25 mouse cellular contexts compared by ENCODE assay signal in the genomic region with DNA sequence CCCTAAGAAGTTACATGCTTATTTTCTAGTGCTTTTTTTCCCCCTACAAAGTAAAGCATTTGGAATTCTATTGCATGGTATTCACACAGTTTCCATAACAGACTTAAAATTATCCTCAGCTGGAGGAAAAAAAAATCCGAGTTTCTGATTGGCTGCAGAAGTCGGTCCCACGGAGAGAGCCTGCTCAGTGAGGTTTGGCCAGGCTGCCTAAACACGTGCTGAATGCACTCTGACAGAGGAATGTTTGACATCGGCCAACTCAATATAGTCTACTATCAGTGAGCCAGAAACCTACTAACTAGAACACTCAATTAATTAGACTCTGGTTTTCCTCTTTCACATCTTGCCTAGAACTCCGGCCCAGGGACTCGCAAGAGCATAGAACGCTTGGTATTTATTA.
DNase-seq lines count a peak whose midpoint lies in the region; ATAC-seq and TF ChIP-seq lines count a peak whose summit lies in the region.
"Had no signal": no experiment of that assay in that cellular context is flagged by ENCODE, and none has a peak within 500 bp of the region (broad histone marks: within the 10 kb centered on the region; RNA-seq: fewer than 3 reads in every experiment).

No protein-coding gene starts in this region.

- WGBS in kidney, adult 2 months: 45% methylated on average over 8 of the region's 8 CpGs
- 67% methylated on average over 8 of the region's 8 CpGs for WGBS in kidney, embryonic 16.5 days
- 52% methylated on average over 8 of the region's 8 CpGs for WGBS in lung, embryonic 14.5 days
- 35% methylated on average over 8 of the region's 8 CpGs for WGBS in embryonic facial prominence, embryonic 13.5 days

- no peak overlapping the region for H3K4me3 ChIP-seq in kidney, adult 2 months (ENCODE audit: insufficient read depth, low read depth, low read length)
- H3K4me3 ChIP-seq in kidney, embryonic 16.5 days (ENCODE audit: low read length): no peak overlapping the region
- no peak overlapping the region for H3K4me3 ChIP-seq in lung, embryonic 14.5 days (ENCODE audit: low read depth, low read length)
- no peak overlapping the region for H3K4me3 ChIP-seq in embryonic facial prominence, embryonic 13.5 days
- H3K4me3 ChIP-seq: forebrain, embryonic 10.5 days; heart, embryonic 15.5 days; layer of hippocampus, adult 2 months; liver, embryonic 15.5 days had no signal

- no peaks in the 10 kb centered on the region for H3K27me3 ChIP-seq in kidney, adult 2 months (replicated peaks; ENCODE audit: control insufficient read depth, insufficient read depth, low read length)
- H3K27me3 ChIP-seq in kidney, embryonic 16.5 days (ENCODE audit: insufficient read depth, low read length): no peaks in the 10 kb centered on the region
- no peaks in the 10 kb centered on the region for H3K27me3 ChIP-seq in lung, embryonic 14.5 days (ENCODE audit: insufficient read depth, low read length)
- H3K27me3 ChIP-seq in embryonic facial prominence, embryonic 13.5 days: no peaks in the 10 kb centered on the region
- H3K27me3 ChIP-seq: heart, embryonic 15.5 days; liver, embryonic 15.5 days had no signal

- H3K36me3 ChIP-seq in kidney, adult 2 months (ENCODE audit: control insufficient read depth, insufficient read depth, low read length): no peaks in the 10 kb centered on the region
- no peaks in the 10 kb centered on the region for H3K36me3 ChIP-seq in kidney, embryonic 16.5 days (ENCODE audit: insufficient read depth, low read length)
- no peaks in the 10 kb centered on the region for H3K36me3 ChIP-seq in lung, embryonic 14.5 days (ENCODE audit: insufficient read depth)
- no peaks in the 10 kb centered on the region for H3K36me3 ChIP-seq in embryonic facial prominence, embryonic 13.5 days
- H3K36me3 ChIP-seq: forebrain, embryonic 10.5 days; heart, embryonic 15.5 days; liver, embryonic 15.5 days had no signal

- peak; percentile 12 for DNase-seq in kidney, adult 2 months
- DNase-seq in lung, embryonic 14.5 days: peak; percentile 42
- no peak for DNase-seq in lung, adult 18-20 months
- DNase-seq in telencephalon, adult 2 months (ENCODE audit: low read depth, low spot score): peak; percentile 5
- no peak for DNase-seq in layer of hippocampus, postnatal 10 days (ENCODE audit: low spot score in 2 of 2)
- DNase-seq in ovary, adult 18-20 months (ENCODE audit: low spot score): no peak
- DNase-seq: adrenal gland, adult 8-10 months; B cell, adult 2 months; cerebellum, adult 11-12 months; cerebellum, adult 9-11 months; embryo, embryonic 11 days; lung, postnatal 36 days; right cerebral cortex, adult 18-20 months; right cerebral cortex, postnatal 4 days had no signal

- no peak for TF ChIP-seq POLR2A in kidney, adult 2 months (IDR thresholded peaks at IDR 0.05; ENCODE audit: low read depth, low read length)

- H3K27ac ChIP-seq in kidney, adult 2 months (ENCODE audit: insufficient read depth, low read depth, low read length): no peak overlapping the region
- no peak overlapping the region for H3K27ac ChIP-seq in kidney, embryonic 16.5 days (ENCODE audit: low read length)
- no peak overlapping the region for H3K27ac ChIP-seq in lung, embryonic 14.5 days (ENCODE audit: low read depth)
- H3K27ac ChIP-seq in embryonic facial prominence, embryonic 13.5 days: peak overlapping the region; percentile 12; the same call in 1 of the 2 replicates
- H3K27ac ChIP-seq: forebrain, embryonic 10.5 days; heart, embryonic 15.5 days; hindbrain, embryonic 14.5 days; layer of hippocampus, adult 2 months; liver, embryonic 15.5 days had no signal

- H3K9ac ChIP-seq in kidney, embryonic 16.5 days (replicated peaks; ENCODE audit: low read length): no peak overlapping the region
- H3K9ac ChIP-seq in lung, embryonic 14.5 days: no peak overlapping the region
- H3K9ac ChIP-seq in embryonic facial prominence, embryonic 13.5 days: no peak overlapping the region
- H3K9ac ChIP-seq: heart, embryonic 15.5 days; hindbrain, embryonic 14.5 days; liver, embryonic 15.5 days had no signal

- no peaks in the 10 kb centered on the region; the same call in 1 of the 2 replicates for H3K4me1 ChIP-seq in kidney, adult 2 months (ENCODE audit: control insufficient read depth, insufficient read depth, low read length)
- peaks cover 3% of the 10 kb centered on the region; the same call in 1 of the 2 replicates for H3K4me1 ChIP-seq in kidney, embryonic 16.5 days (ENCODE audit: insufficient read depth, low read length)
- H3K4me1 ChIP-seq in lung, embryonic 14.5 days (ENCODE audit: insufficient read depth): no peaks in the 10 kb centered on the region
- peaks cover 25% of the 10 kb centered on the region for H3K4me1 ChIP-seq in embryonic facial prominence, embryonic 13.5 days
- H3K4me1 ChIP-seq: heart, embryonic 15.5 days; liver, embryonic 15.5 days had no signal

- no peaks in the 10 kb centered on the region for H3K9me3 ChIP-seq in kidney, embryonic 16.5 days (ENCODE audit: low read length)
- no peaks in the 10 kb centered on the region for H3K9me3 ChIP-seq in lung, embryonic 14.5 days (ENCODE audit: low read depth, low read length)
- no peaks in the 10 kb centered on the region for H3K9me3 ChIP-seq in embryonic facial prominence, embryonic 13.5 days
- H3K9me3 ChIP-seq: forebrain, embryonic 10.5 days; heart, embryonic 15.5 days; liver, embryonic 15.5 days had no signal

- no peak for TF ChIP-seq CTCF in kidney, adult 2 months (conservative IDR thresholded peaks at IDR 0.05; ENCODE audit: insufficient read depth, insufficient read length, low read depth, low read length)
- no peak for TF ChIP-seq CTCF in lung, embryonic 14.5 days (IDR thresholded peaks at IDR 0.05; ENCODE audit: low read depth)

- no peak overlapping the region for H3K4me2 ChIP-seq in kidney, embryonic 16.5 days (replicated peaks; ENCODE audit: low read depth, low read length)
- no peak overlapping the region for H3K4me2 ChIP-seq in lung, embryonic 14.5 days
- H3K4me2 ChIP-seq in embryonic facial prominence, embryonic 13.5 days: no peak overlapping the region
- H3K4me2 ChIP-seq: heart, embryonic 15.5 days; hindbrain, embryonic 14.5 days; liver, embryonic 15.5 days; midbrain, embryonic 11.5 days had no signal

- no peak for ATAC-seq in kidney, embryonic 16.5 days (ENCODE audit: low FRiP score, low TSS enrichment)
- no peak for ATAC-seq in lung, embryonic 14.5 days (ENCODE audit: insufficient read depth)
- no peak for ATAC-seq in embryonic facial prominence, embryonic 13.5 days (ENCODE audit: insufficient number of reproducible peaks, insufficient read depth, low FRiP score, low TSS enrichment, low read depth)
- ATAC-seq: forebrain, embryonic 16.5 days; intestine, postnatal 0 days; midbrain, embryonic 16.5 days had no signal

Comparison
In these comparisons a context has a peak if more than half of its experiments do, and no peak if none do; other contexts are left out.
1. DNase-seq: peak in kidney, adult 2 months (single experiment), lung, embryonic 14.5 days (single experiment) and telencephalon, adult 2 months (single experiment); none in lung, adult 18-20 months (0 of 2), layer of hippocampus, postnatal 10 days (0 of 2) and ovary, adult 18-20 months (single experiment).